Mouse (Mus musculus): ENCODE data around the gene Kif13a. TPM values are rescaled to one million over a fixed set of nuclear protein-coding genes. Genes with fewer than 3 reads are reported as not detected.

Kif13a gene
- polyA plus RNA-seq, 1 experiment from 2014 or later = 2.5 TPM

Other genes with a start within 250 kb of the Kif13a start
- gene Nup153, start 201.9 kb downstream of the Kif13a start, polyA plus RNA-seq (2015; fragmentation: Nextera tagmentation; extraction: Ambion mirVana) = 18.6 and 20.7 TPM in 2 replicates
- gene Nhlrc1, start 85.0 kb upstream of the Kif13a start, polyA plus RNA-seq (2015; fragmentation: Nextera tagmentation; extraction: Ambion mirVana) = 0.63 and 0.73 TPM in 2 replicates
- 3.0 and 4.6 TPM in 2 replicates for gene Kdm1b, start 113.6 kb upstream of the Kif13a start, polyA plus RNA-seq (2015; fragmentation: Nextera tagmentation; extraction: Ambion mirVana)
- gene Tpmt, start 114.9 kb upstream of the Kif13a start, polyA plus RNA-seq (2015; fragmentation: Nextera tagmentation; extraction: Ambion mirVana) = 11.1 and 12.9 TPM in 2 replicates
- gene Dek, start 176.3 kb upstream of the Kif13a start, polyA plus RNA-seq (2015; fragmentation: Nextera tagmentation; extraction: Ambion mirVana) = 493 and 566 TPM in 2 replicates
- gene Rnf144b, start 192.8 kb upstream of the Kif13a start, polyA plus RNA-seq (2015; fragmentation: Nextera tagmentation; extraction: Ambion mirVana) = 0.93 and 0.98 TPM in 2 replicates

Measured in liver, embryonic 13.5 days (tissue).